Mouse (Mus musculus) thymus, adult 2 months (tissue): ENCODE results near the gene Scp2d1.

ENCODE experiments used
- CTCF ChIP-seq: fragments of 200-500 bp; IDR thresholded peaks from 2 replicates; pipeline ENCODE4 v1.5.1; 2012; ENCODE audit warnings: mild to moderate bottlenecking, control low read depth, low read length, moderate library complexity, borderline replicate concordance; ENCODE audit not compliant: control insufficient read depth, poor library complexity, insufficient read depth; ENCODE audit errors: extremely low read depth
- POLR2A ChIP-seq: fragments of 200-500 bp; IDR thresholded peaks from 2 replicates; pipeline ENCODE4 v1.6.1; 2012; ENCODE audit warnings: mild to moderate bottlenecking, low read length, control low read depth, moderate library complexity; ENCODE audit not compliant: control insufficient read depth, poor library complexity, insufficient read depth; ENCODE audit errors: extremely low read depth

GRCm38 (mm10) chr2:144868827-144869226 is 45.4 kb downstream of the Scp2d1 start:
- TF ChIP-seq CTCF (no peak), POLR2A (no peak)
